Mouse (Mus musculus) cortical plate, adult 2 months (tissue): ENCODE measurements at regions not wholly inside any gene's neighbourhood (a gene's known extent, or its start where the extent isn't known, plus 50 kb on each side); places are given as distances from the start of the nearest gene placed in this dataset.

Source experiments
- CTCF ChIP-seq: fragments of 200-500 bp; IDR thresholded peaks from 2 replicates; pipeline ENCODE4 v1.5.1; 2011; ENCODE audit warnings: mild to moderate bottlenecking, control low read depth, low read length; ENCODE audit not compliant: insufficient read depth; ENCODE audit errors: extremely low read depth
- POLR2A ChIP-seq: fragments of 200-500 bp; IDR thresholded peaks from 2 replicates; pipeline ENCODE4 v1.6.1; 2011; ENCODE audit warnings: mild to moderate bottlenecking, low read length, control low read depth; ENCODE audit not compliant: insufficient read depth; ENCODE audit errors: extremely low read depth

GRCm38 (mm10) chr9:33856169-33856568, 629.5 kb upstream of the Kirrel3 start:
- TF ChIP-seq CTCF = peak; percentile 50
- TF ChIP-seq POLR2A = no peak
